Mouse (Mus musculus) lung, embryonic 14.5 days (tissue): ENCODE results near the gene Rasa4. TPM values are rescaled to one million over a fixed set of nuclear protein-coding genes. Genes with fewer than 3 reads are reported as not detected.
"Not testable (repeated sequence)": the region's sequence is repeated elsewhere in the genome, so short reads cannot be mapped to it uniquely, and the experiment has no call there.

Source experiments
- ATAC-seq: fragments of 200-750 bp; cut with Nextera tagmentation; 2 replicates; pipeline ENCODE4 v1.8.0; 2017; ENCODE audit warnings: mild to moderate bottlenecking, moderate TSS enrichment, moderate library complexity; ENCODE audit not compliant: insufficient read depth
- DNase-seq: peaks from one replicate; pipeline ENCODE4 v3.0.0-alpha.2; 2015
- H3K27ac ChIP-seq: fragments of 300-500 bp; sonication (generic); 2 replicates; pipeline ENCODE4 v1.5.1; 2014; ENCODE audit warnings: low read depth, mild to moderate bottlenecking, moderate library complexity
- H3K27me3 ChIP-seq: fragments of 300-500 bp; sonication (generic); 2 replicates; pipeline ENCODE4 v1.6.1; 2014; ENCODE audit warnings: low read length, control low read depth; ENCODE audit not compliant: insufficient read depth
- H3K36me3 ChIP-seq: fragments of 300-500 bp; sonication (generic); 2 replicates; pipeline ENCODE4 v1.6.1; 2014; ENCODE audit warnings: control low read depth; ENCODE audit not compliant: insufficient read depth
- H3K4me1 ChIP-seq: fragments of 300-500 bp; sonication (generic); 2 replicates; pipeline ENCODE4 v1.6.1; 2014; ENCODE audit warnings: antibody characterized with exemption, control low read depth; ENCODE audit not compliant: insufficient read depth
- H3K4me2 ChIP-seq: fragments of 300-500 bp; sonication (generic); 2 replicates; pipeline ENCODE4 v1.6.1; 2014; ENCODE audit warnings: mild to moderate bottlenecking
- H3K4me3 ChIP-seq: fragments of 300-500 bp; sonication (generic); 2 replicates; pipeline ENCODE4 v1.5.1; 2014; ENCODE audit warnings: low read depth, low read length
- H3K9ac ChIP-seq: fragments of 300-500 bp; sonication (generic); 2 replicates; pipeline ENCODE4 v1.6.1; 2014
- H3K9me3 ChIP-seq: fragments of 300-500 bp; sonication (generic); 2 replicates; pipeline ENCODE4 v1.6.1; 2016; ENCODE audit warnings: low read depth, low read length, control low read depth
- CTCF ChIP-seq: IDR thresholded peaks from 2 replicates; pipeline ENCODE4 v1.5.1; 2016; ENCODE audit warnings: antibody characterized with exemption, low read depth
- WGBS: fragments of 180-500 bp; shearing (Covaris S2); extraction: QIAGEN DNeasy Blood & Tissue Kit; methylation state at CpG from one replicate; pipeline ENCODE4 v1.1.7; 2014; 5-methylcytosine and 5-hydroxymethylcytosine counted together
- polyA plus RNA-seq: library from polyadenylated mRNA; unstranded; fragments of >200 nt; fragmentation: Nextera tagmentation; extraction: Ambion mirVana; gene quantifications from 2 replicates; pipeline ENCODE4 v1.2.1, GENCODE M21; 2014

Gene Rasa4
- polyA plus RNA-seq, 1 experiment from 2014 or later, result 4.4 TPM

DNA sequence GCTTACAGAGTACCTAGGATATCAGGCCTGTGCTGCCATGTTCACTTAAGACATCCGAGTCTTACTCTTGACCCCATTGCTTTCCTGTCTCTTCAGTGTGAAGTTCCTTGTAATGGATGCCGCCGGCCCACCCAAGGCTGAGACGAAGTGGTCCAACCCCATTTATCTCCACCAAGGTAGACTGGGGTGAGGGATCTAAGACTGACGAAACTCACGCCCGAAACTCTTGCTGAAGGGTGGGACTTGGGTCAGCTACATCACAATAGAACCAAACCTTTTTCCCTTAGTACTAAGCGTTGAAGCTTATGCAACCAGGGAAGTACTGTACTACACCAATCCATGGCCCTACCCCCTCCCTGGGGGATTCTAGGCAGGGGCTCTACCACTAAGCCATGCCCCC, 42.0 kb upstream of the Rasa4 start:
- 90% methylated on average over 8 of the region's 8 CpGs for WGBS
- no peak for TF ChIP-seq CTCF
- no peak for ATAC-seq
- no peaks in the 10 kb centered on the region for H3K9me3 ChIP-seq
- H3K4me2 ChIP-seq, result no peak overlapping the region
- no peak overlapping the region for H3K27ac ChIP-seq
- no peaks in the 10 kb centered on the region for H3K36me3 ChIP-seq
- no peaks in the 10 kb centered on the region for H3K4me1 ChIP-seq
- H3K4me3 ChIP-seq, result no peak overlapping the region
- DNase-seq, result no peak
- H3K9ac ChIP-seq, result no peak overlapping the region
- H3K27me3 ChIP-seq, result no peaks in the 10 kb centered on the region

DNA sequence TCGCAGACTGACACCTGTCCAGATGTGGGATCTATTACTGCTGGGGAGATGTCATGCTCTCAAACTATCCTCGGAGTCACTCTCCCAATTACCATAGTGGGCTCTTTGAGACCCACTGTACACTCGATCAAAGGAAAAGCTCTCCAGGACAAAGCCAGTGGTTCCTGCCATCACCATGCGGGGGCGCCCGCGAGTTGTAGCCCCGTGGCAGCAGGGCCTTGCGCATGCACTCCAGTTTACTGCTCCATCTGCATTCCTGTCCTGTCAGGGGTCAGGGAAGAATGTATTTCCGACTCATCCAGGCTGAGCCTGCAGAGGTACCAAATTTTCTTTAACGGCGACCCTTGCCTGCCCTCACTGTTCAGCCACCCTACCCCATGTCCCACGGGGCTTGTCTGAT, 38.9 kb upstream of the Rasa4 start:
- 67% methylated on average over 13 of the region's 13 CpGs for WGBS
- Histone ChIP-seq H3K4me3 (no peak overlapping the region), H3K27me3 (no peaks in the 10 kb centered on the region), H3K4me2 (no peak overlapping the region), H3K9ac (no peak overlapping the region), H3K36me3 (no peaks in the 10 kb centered on the region), H3K27ac (no peak overlapping the region), H3K4me1 (no peaks in the 10 kb centered on the region), H3K9me3 (no peaks in the 10 kb centered on the region)
- DNase-seq (no peak), ATAC-seq (no peak)
- peak; percentile 50; the same call in 1 of the 2 replicates for TF ChIP-seq CTCF

DNA sequence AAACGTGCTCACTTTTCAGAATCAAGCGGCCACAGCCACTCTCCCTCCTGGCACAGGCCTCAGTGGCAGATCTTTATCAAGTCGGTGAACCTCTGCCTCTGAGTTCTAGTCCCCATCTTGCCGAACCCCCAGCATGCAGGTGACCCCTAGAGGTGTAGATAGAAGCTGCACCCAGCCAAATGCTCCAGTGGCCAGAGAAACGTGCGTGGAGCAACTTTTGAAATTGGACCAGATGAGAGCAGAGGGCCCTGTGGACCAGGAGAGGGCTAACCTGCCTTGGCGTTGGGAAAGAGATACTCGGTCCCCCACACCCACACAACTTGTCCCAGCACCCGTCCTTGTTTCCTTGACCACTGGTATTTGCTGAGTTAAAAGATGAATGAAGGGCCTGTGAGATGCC, 38.3 kb upstream of the Rasa4 start:
- no peaks in the 10 kb centered on the region for H3K9me3 ChIP-seq
- DNase-seq (no peak), ATAC-seq (no peak)
- H3K4me1 ChIP-seq, result no peaks in the 10 kb centered on the region
- H3K4me3 ChIP-seq, result no peak overlapping the region
- no peak overlapping the region for H3K27ac ChIP-seq
- H3K36me3 ChIP-seq, result no peaks in the 10 kb centered on the region
- H3K27me3 ChIP-seq, result no peaks in the 10 kb centered on the region
- no peak overlapping the region for H3K4me2 ChIP-seq
- H3K9ac ChIP-seq, result no peak overlapping the region
- TF ChIP-seq CTCF, result peak; percentile 60
- WGBS, result 32% methylated on average over 9 of the region's 9 CpGs

DNA sequence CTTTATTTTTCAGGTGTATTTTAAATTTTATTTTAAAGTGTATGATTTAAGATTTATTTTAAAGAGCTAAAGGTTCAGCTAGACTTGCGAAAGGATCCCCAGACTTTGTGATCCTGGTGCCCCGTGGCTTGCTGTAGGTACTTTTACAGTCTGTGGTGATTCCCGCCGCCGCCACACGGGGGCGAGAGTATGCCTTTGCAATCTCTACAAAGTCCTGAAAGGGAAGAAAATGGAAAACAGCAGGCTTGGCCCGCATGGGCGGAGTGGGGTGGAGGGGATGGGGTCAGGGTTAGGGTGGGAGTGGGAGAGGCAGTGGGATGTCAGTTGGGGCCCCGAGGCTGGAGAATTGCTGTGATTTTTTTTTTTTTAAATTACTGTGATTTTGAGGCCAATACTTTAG, 37.7 kb upstream of the Rasa4 start:
- Histone ChIP-seq H3K4me1 (no peaks in the 10 kb centered on the region), H3K4me2 (no peak overlapping the region), H3K9me3 (no peaks in the 10 kb centered on the region), H3K9ac (no peak overlapping the region), H3K27me3 (no peaks in the 10 kb centered on the region), H3K36me3 (no peaks in the 10 kb centered on the region), H3K27ac (no peak overlapping the region), H3K4me3 (no peak overlapping the region)
- 4% methylated on average over 10 of the region's 10 CpGs for WGBS
- ATAC-seq (peak; percentile 54), DNase-seq (peak; percentile 96)
- TF ChIP-seq CTCF, result peak; percentile 91

DNA sequence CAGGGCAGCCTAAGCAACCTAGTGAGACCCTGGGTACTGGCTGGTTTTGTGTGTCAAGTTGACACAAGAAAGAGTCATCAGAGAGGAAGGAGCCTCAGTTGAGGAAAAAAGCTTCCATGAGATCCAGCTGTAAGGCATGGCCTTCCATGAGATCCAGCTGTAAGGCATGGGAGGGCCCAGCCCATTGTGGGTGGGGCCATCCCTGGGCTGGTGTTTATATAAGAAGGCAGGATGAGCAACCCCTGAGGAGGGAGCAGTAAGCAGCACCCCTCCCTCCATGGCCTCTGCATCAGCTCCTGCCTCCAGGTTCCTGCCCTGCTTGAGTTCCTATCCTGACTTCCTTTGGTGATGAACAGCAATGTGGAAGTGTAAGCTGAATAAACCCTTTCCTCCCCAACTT, 35.2 kb upstream of the Rasa4 start:
- H3K27ac ChIP-seq, H3K4me3 ChIP-seq, H3K4me2 ChIP-seq, DNase-seq, H3K9ac ChIP-seq, H3K4me1 ChIP-seq, ATAC-seq, H3K36me3 ChIP-seq, H3K27me3 ChIP-seq, H3K9me3 ChIP-seq: not testable (repeated sequence)

DNA sequence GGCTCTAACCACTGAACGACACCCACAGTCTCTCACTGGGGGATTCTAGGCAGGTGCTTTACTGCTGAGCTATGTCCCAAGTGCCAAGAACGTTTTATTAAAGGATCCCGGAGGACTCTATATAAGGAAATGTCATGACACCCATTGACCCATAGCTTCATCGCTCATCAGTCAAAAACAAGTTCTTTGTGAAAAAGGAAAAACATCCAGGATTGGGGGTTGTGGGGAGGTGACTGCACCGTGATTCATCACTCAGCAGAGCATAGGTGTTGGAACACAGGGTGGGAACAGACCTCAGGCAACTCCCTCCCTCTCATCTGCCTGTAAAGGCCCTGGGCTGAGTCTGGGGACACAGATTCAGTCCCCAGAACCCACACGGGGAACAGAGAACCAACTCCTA, 33.8 kb upstream of the Rasa4 start:
- Histone ChIP-seq H3K36me3 (no peaks in the 10 kb centered on the region), H3K4me1 (peaks cover 10% of the 10 kb centered on the region), H3K27ac (no peak overlapping the region; the same call in 1 of the 2 replicates), H3K9me3 (no peaks in the 10 kb centered on the region), H3K27me3 (no peaks in the 10 kb centered on the region), H3K4me3 (no peak overlapping the region), H3K9ac (no peak overlapping the region), H3K4me2 (no peak overlapping the region)
- 46% methylated on average over 6 of the region's 6 CpGs for WGBS
- ATAC-seq (no peak), DNase-seq (no peak)
- no peak for TF ChIP-seq CTCF

DNA sequence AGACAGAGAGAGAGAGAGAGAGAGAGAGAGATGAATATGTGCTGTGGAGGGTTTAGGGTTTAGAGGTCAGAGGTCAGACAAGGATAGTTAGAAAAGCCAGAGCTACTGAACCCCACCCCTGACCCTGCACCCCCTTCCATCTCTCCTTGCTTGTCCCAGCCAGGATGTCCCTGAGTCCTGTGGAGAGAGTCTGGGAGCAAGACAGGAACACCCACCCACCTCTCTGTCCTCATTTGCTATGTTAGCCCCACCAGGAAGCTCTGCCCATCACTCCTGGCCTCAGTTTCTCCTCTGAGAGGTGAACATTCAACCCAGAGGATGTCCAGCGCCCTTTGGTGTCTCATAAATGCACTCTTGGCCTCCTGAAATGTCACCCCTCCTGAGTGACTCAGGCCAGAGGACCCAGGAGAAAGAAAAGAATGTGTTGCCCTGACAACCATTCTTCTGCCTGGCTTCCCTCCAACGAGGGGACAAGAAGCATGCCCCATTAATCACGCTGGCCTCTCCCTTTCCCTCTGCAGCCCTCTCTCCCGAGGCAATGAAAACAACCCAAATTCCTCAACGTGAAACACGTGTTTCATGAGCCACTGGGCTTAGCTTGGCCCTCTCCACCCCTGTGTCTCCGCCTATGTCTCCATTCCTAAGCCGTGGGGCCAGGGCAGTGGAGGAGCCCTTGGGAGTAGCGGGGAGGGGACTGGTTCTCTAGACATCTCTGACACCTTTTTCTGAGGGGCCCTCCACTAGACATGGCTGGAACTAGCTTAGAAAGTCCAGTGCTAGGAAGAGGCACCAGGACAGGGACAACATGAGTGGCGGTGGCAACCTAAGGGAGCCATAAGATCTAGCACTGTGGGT, 32.3 kb upstream of the Rasa4 start:
- 0 out of 2 replicates have a peak overlapping the region, but pooled peaks have one; percentile 30 for H3K4me2 ChIP-seq
- H3K9ac ChIP-seq, result no peak overlapping the region
- ATAC-seq, result peak; percentile 90

More for the DNA sequence above, 32.3 kb upstream of the Rasa4 start:
- H3K4me1 ChIP-seq, result peaks cover 10% of the 10 kb centered on the region
- H3K27ac ChIP-seq, result peak overlapping the region; percentile 90
- 8% methylated on average over 10 of the region's 10 CpGs for WGBS
- no peaks in the 10 kb centered on the region for H3K9me3 ChIP-seq
- TF ChIP-seq CTCF, result no peak
- H3K4me3 ChIP-seq, result no peak overlapping the region
- peak; percentile 93 for DNase-seq
- no peaks in the 10 kb centered on the region for H3K36me3 ChIP-seq
- no peaks in the 10 kb centered on the region for H3K27me3 ChIP-seq
